Mouse (Mus musculus): ENCODE results near the gene Rnf5. TPM values are rescaled to one million over a fixed set of nuclear protein-coding genes. Genes with fewer than 3 reads are reported as not detected.

Rnf5 gene
- total RNA-seq (2021): 10 to 100 TPM; 22.0 to 22.1 TPM
- long read RNA-seq, experiment 1, transcript Rnf5-201 (6 exons, 1,238 nt): major isoform, 42 of 47 reads
- long read RNA-seq, experiment 1, partial matches to known transcripts: 2 of 47 reads
- long read RNA-seq, experiment 1, other reads (novel, unspliced or antisense): 3 of 47 reads
- long read RNA-seq, experiment 2, transcript Rnf5-201 (6 exons, 1,238 nt): major isoform, 25 of 30 reads
- long read RNA-seq, experiment 2, partial matches to known transcripts: 1 of 30 reads
- long read RNA-seq, experiment 2, other reads (novel, unspliced or antisense): 2 of 30 reads

GRCm38 (mm10) chr17:34603375-34604060 lies at the start of gene Rnf5:
TSS of gene Rnf5 (minus strand) at chr17:34603690.
- peak; percentile 100 for DNase-seq (ENCODE audit: low spot score)

- no peak for DNase-seq (ENCODE audit: low spot score)
Measured at GRCm38 (mm10) chr17:34652985-34653384, 49.5 kb upstream of the Rnf5 start.

GRCm38 (mm10) chr17:34652546-34652945 lies 49.1 kb upstream of the Rnf5 start:
- no peak for DNase-seq (ENCODE audit: low spot score)

GRCm38 (mm10) chr17:34651507-34652221 lies 48.2 kb upstream of the Rnf5 start:
- no peak for DNase-seq (ENCODE audit: low spot score)

GRCm38 (mm10) chr17:34650781-34651180 lies 47.3 kb upstream of the Rnf5 start:
- no peak for DNase-seq (ENCODE audit: low spot score)

- no peak for DNase-seq (ENCODE audit: low spot score)
Measured at GRCm38 (mm10) chr17:34649106-34649864, 45.8 kb upstream of the Rnf5 start.

GRCm38 (mm10) chr17:34648141-34648890 lies 44.8 kb upstream of the Rnf5 start:
- DNase-seq (ENCODE audit: low spot score): no peak

- DNase-seq (ENCODE audit: low spot score): peak; percentile 97
Measured at GRCm38 (mm10) chr17:34646906-34647787, 43.7 kb upstream of the Rnf5 start, which contains the start of gene Atf6b. TSS of gene Atf6b (plus strand) at chr17:34647146.

- DNase-seq (ENCODE audit: low spot score): no peak
Measured at GRCm38 (mm10) chr17:34645831-34646511, 42.5 kb upstream of the Rnf5 start.

- DNase-seq (ENCODE audit: low spot score): no peak
Measured at GRCm38 (mm10) chr17:34645256-34645829, 41.9 kb upstream of the Rnf5 start.

GRCm38 (mm10) chr17:34644608-34645007 lies 41.1 kb upstream of the Rnf5 start, which contains the start of gene Fkbpl:
TSS of gene Fkbpl (plus strand) at chr17:34644764.
- peak; percentile 99 for DNase-seq (ENCODE audit: low spot score)

GRCm38 (mm10) chr17:34643944-34644343 lies 40.5 kb upstream of the Rnf5 start:
- no peak for DNase-seq (ENCODE audit: low spot score)

- no peak for DNase-seq (ENCODE audit: low spot score)
Measured at GRCm38 (mm10) chr17:34643379-34643778, 39.9 kb upstream of the Rnf5 start.

- no peak for DNase-seq (ENCODE audit: low spot score)
Measured at GRCm38 (mm10) chr17:34641945-34642344, 38.5 kb upstream of the Rnf5 start.

GRCm38 (mm10) chr17:34640778-34641601 lies 37.5 kb upstream of the Rnf5 start:
- no peak for DNase-seq (ENCODE audit: low spot score)

- no peak for DNase-seq (ENCODE audit: low spot score)
Measured at GRCm38 (mm10) chr17:34639461-34640255, 36.2 kb upstream of the Rnf5 start.

- no peak for DNase-seq (ENCODE audit: low spot score)
Measured at GRCm38 (mm10) chr17:34637459-34637858, 34.0 kb upstream of the Rnf5 start.
